Mouse (Mus musculus): ENCODE results near the gene Sox11.

Sox11 gene

DNA sequence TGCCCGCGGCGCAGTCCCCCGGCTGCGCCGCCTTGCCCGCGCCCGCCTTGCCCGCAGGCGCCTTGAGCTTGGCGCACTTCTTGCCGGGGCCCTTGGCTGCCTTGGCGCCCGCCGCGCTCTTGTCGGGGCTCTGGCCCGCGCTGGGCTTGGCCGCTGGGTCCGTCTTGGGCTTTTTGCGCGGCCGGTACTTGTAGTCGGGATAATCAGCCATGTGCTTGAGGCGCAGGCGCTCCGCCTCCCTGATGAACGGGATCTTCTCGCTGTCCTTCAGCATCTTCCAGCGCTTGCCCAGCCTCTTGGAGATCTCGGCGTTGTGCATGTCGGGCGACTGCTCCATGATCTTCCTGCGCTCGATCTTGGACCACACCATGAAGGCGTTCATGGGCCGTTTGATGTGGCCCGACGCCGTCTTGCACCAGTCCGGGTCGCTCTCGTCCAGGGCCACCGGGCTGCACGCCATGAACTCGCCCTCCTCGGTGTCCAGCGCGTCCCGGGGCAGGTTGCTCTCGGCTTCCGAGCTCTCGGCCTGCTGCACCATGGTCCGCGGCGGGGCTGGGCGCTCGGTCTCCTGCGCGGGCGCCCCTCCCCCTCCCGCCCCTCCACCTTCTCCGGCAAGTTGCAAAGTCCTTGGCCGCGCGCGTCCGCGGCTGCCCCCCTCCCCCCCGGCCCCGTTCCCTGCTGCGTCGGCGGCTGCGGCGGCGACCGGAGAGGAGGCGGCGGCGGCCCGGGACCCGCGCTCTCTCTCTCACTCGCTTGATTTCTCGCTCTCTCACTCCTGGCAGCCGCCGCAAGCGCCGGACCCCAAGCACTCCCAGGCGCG is at the start of gene Sox11:
Gene Sox11, minus strand, starts transcription at position 704 of the 820 bp plus-strand sequence.
- peak; percentile 42 to 72 for DNase-seq (ENCODE audit: low spot score in 2 of 2)

- DNase-seq (ENCODE audit: low spot score in 2 of 2) = no peak
Observed at GRCm38 (mm10) chr12:27391652-27392305, 49.4 kb upstream of the Sox11 start.

DNA sequence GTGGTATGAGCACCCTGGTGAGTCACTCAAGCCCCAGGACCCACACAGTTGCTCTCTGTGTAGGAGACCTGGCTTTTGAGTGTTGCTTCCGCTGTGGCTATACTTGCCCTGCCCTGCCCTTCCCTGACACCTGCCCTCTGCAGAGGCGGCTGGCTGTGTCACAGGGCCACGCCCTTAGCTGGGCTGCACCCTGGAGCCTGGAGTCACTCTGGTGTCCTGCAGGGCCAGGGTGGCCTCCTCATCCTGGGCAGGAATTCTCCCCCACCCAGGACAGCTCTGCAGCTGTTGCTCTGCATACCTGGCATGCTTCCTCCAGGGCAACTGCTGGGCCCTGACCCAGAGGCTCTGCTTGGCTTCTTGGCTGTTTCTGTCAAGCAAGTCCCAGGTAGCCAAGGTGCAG is 48.1 kb upstream of the Sox11 start:
- DNase-seq (ENCODE audit: low spot score in 2 of 2) = no peak

- DNase-seq (ENCODE audit: low spot score in 2 of 2) = no peak
Observed at GRCm38 (mm10) chr12:27389429-27389828, 47.1 kb upstream of the Sox11 start.

- DNase-seq (ENCODE audit: low spot score in 2 of 2) = no peak
Observed at GRCm38 (mm10) chr12:27372505-27372904, 30.1 kb upstream of the Sox11 start.

- DNase-seq (ENCODE audit: low spot score in 2 of 2) = no peak
Observed at GRCm38 (mm10) chr12:27370756-27371155, 28.4 kb upstream of the Sox11 start.

GRCm38 (mm10) chr12:27367476-27367875 is 25.1 kb upstream of the Sox11 start:
- no peak for DNase-seq (ENCODE audit: low spot score in 2 of 2)

- DNase-seq (ENCODE audit: low spot score in 2 of 2) = no peak
Observed at GRCm38 (mm10) chr12:27363840-27364640, 21.7 kb upstream of the Sox11 start.

DNA sequence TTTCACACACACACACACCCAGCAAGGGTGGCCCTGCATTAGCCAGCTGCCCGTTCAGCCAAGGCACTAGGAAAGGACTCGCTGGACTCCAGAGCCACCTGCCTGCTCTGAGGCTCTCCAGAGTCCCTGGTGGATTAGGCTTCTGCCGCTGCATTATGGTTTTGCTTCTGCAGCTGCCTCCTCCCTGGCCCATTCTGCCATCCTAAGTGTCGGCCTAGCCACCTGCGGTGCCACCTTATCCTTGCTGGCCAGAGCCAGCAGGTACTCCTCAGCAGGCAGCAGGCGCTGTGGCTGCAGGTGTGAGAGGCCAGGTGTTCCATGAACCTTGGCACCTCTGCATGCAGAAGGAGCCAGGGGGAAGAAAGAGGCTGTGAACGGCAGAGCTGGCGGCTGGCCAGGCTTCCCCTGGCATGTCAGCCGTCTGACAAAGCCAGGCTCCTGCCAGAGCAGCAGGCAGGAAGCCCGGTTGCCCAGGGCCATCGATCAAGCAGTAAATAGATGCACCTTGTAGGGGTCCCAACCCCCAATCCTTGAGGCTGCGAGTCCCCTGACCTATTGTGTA is 14.8 kb upstream of the Sox11 start:
- DNase-seq (ENCODE audit: low spot score in 2 of 2) = no peak

- no peak for DNase-seq (ENCODE audit: low spot score in 2 of 2)
Observed at GRCm38 (mm10) chr12:27356571-27356970, 14.2 kb upstream of the Sox11 start.

DNA sequence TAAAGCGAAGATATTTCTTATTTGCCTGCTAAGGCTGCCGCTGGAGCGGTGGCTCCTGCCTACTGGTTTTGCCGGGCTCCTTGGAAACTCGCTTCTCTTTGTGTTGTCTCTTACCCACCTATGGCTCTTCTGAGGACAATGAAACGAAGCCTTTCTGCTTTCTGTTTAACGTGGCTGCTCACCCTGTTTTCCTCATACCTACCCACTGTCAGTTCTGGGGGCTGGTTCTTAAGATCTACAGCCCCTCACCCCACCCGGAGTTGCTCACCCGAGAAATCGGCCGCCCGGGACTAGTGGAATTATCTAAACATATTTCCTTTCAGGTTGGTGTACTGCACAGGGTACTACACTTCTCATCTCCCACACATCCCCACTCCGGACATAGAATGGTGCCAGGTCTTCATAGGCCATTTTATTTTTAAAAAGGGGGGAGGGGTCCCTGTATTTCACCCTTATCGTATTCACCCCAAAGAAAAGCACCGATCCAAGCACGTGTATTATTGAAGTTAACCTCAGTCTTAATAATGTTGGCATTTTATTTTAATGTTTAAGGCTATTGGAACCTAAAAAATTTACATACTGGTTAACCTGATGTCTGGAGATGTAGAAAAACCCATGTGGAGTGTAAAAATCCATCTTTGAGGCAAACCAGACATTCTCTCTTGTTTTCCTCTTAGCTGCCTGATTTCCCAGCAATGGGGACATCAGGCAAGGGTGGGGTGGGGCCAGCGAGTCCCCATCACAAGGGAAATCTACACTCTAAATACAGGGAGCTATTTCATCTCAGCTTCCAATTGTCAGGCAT is 1.4 kb upstream of the Sox11 start:
- no peak for DNase-seq (ENCODE audit: low spot score in 2 of 2)

GRCm38 (mm10) chr12:27342691-27343605 is 574 bp upstream of the Sox11 start:
- DNase-seq (ENCODE audit: low spot score in 2 of 2) = peak; percentile 92 to 94

DNA sequence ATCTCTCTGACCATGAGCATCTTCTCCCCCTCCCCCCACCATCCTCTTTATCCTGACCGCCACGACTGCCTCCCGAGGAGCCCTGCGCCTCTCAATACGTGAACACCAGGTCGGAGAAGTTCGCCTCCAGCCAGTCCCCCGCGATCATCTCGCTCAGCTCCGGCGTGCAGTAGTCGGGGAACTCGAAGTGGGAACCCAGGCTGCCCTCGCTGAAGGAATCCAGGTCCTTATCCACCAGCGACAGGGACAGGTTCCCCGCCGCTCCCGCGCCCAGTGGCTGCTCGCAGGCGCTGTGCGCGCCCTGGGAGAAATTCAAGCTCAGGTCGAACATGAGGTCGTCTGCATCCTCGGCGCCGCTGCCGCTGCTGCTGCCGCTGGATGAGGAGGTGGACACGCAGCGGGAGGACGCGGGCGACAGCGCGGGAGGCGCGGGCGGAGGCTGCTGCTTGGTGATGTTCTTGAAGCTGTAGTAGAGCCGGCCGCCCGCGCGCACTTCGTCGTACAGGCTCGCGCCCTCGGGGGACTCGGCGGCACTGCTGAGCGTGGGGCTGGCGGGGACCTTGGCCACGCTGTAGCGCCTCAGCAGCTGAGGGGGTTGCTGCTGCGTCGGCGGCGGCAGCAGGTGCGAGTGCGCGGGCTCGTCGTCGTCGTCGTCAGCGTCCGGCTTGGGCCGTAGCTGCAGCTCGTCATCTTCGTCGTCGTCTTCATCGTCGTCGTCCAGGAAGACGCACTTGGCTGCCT is 1.1 kb downstream of the Sox11 start:
- peak; percentile 59 to 72 for DNase-seq (ENCODE audit: low spot score in 2 of 2)

DNA sequence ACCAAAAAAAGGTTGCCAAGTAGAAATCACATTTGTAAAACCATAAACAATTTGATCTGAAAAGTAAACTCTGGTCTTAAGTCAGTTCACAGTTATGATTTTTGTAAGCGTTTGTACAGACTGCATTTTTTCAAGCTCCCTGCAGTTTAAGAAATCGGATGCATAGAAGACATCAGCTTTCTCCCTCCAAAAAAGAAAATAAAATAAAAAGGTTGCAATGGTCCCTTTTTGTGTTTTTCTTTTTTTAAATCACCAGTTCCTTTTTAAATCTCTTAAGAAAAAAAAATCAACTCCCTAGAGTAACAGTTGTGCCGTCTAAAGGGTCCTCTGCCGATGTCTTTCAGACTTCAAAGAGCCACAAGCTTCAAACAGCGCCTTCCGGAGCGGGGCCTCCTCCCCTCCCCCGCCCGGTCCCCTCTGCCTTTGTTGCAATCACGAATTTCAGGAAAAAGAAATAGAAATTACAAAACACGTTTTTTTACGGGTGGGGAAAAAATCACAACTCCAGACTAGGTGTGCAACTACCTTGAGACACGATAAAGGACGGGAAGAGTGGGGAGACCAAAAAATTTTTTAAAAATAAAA is 1.8 kb downstream of the Sox11 start:
- DNase-seq (ENCODE audit: low spot score in 2 of 2) = no peak

GRCm38 (mm10) chr12:27339171-27339751 is 3.1 kb downstream of the Sox11 start:
- DNase-seq (ENCODE audit: low spot score in 2 of 2) = peak; percentile 64 to 69

DNA sequence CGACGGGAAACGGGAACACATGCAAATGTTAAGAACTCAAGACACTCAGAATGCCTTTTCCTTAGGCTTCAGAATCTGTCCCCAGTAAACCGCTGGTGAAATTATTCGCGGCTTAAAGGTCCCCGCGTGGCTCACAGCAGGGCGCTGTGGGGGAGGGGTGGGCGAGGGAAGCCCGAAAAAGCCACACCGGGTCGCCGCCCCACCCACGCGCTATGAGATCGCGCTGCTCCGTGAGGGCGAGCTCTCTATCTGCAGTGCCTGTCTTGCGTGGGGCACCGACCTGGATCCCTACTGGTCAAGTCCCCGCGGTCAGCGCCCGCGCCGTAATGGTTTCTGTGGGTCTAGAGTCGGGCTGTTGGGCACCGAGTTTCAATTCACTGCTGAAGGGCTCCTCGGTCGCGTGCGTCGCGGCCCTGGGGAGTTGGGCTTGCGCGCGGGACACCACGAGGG is 3.6 kb downstream of the Sox11 start:
- DNase-seq (ENCODE audit: low spot score in 2 of 2) = peak; percentile 53 to 59

DNA sequence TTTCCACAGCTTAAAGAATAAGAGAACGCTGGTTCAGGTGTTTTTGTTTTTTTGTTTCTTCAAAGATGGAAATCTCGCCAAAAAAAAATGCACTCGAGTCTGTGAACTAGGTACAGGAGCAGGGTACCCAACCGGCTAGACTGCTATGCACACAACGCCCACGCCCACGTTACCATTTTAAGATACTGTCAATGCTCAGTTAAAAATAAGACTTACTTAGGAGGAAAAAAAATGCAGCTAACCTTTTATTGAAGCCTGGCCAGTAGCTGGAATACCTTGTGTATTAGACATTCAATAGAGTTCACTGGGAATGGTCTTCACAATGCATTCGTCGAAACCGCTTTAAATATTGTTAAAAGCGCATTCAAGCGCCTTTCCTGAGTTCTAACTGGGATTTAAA is 4.3 kb downstream of the Sox11 start:
- peak; percentile 41 to 49 for DNase-seq (ENCODE audit: low spot score in 2 of 2)

- no peak for DNase-seq (ENCODE audit: low spot score in 2 of 2)
Observed at GRCm38 (mm10) chr12:27337482-27337881, 4.9 kb downstream of the Sox11 start.

GRCm38 (mm10) chr12:27336801-27337200 is 5.6 kb downstream of the Sox11 start:
- DNase-seq (ENCODE audit: low spot score in 2 of 2) = no peak
